Mouse (Mus musculus) MEL (cell line): ENCODE data around the gene Macf1. TPM values are rescaled to one million over a fixed set of nuclear protein-coding genes. Genes with fewer than 3 reads are reported as not detected.

ENCODE experiments used
- DNase-seq: peaks from one replicate; pipeline ENCODE4 v3.0.0; 2011; ENCODE audit warnings: low read depth, low spot score
- H3K27ac ChIP-seq: 2 replicates; pipeline ENCODE4 v1.5.1; 2012; ENCODE audit warnings: low read depth, mild to moderate bottlenecking, control low read depth, low read length, moderate library complexity; ENCODE audit not compliant: control insufficient read depth
- H3K27me3 ChIP-seq, 2 experiments: fragments of 150-350 bp in 1 of 2; sonication (generic) in 1 of 2; 2 replicates each; pipeline ENCODE4 v1.6.1; 2012; ENCODE audit warnings: low read length in 2 of 2, mild to moderate bottlenecking in 2 of 2, improper control_type of control experiment in 1 of 2, moderate library complexity in 1 of 2; ENCODE audit not compliant: insufficient read depth in 2 of 2, control insufficient read depth in 1 of 2
- H3K36me3 ChIP-seq, 2 experiments: 2 replicates each; pipeline ENCODE4 v1.6.1; 2012 to 2014; ENCODE audit warnings: low read length in 2 of 2, improper control_type of control experiment in 1 of 2, inconsistent platforms in 1 of 2, mild to moderate bottlenecking in 1 of 2; ENCODE audit not compliant: insufficient read depth in 2 of 2, control insufficient read depth in 1 of 2
- H3K4me1 ChIP-seq, 2 experiments: fragments of 150-350 bp in 1 of 2; sonication (generic) in 1 of 2; 2 replicates each; pipeline ENCODE4 v1.6.1; 2012; ENCODE audit warnings: low read length in 2 of 2, improper control_type of control experiment in 1 of 2, mild to moderate bottlenecking in 1 of 2; ENCODE audit not compliant: insufficient read depth in 2 of 2, control insufficient read depth in 1 of 2
- H3K4me3 ChIP-seq, 2 experiments: fragments of 150-350 bp in 1 of 2; sonication (generic) in 1 of 2; 2 replicates each; pipeline ENCODE4 v1.5.1; 2012; ENCODE audit warnings: low read depth in 2 of 2, low read length in 2 of 2, mild to moderate bottlenecking in 2 of 2, moderate library complexity in 2 of 2, control low read depth in 1 of 2, improper control_type of control experiment in 1 of 2; ENCODE audit not compliant: control insufficient read depth in 1 of 2, insufficient read depth in 1 of 2
- H3K79me2 ChIP-seq: 2 replicates; pipeline ENCODE4 v1.6.1; 2012; ENCODE audit warnings: mild to moderate bottlenecking, low read length, moderate library complexity; ENCODE audit not compliant: control insufficient read depth, poor library complexity, insufficient read depth
- H3K9ac ChIP-seq: 2 replicates; pipeline ENCODE4 v1.6.1; 2012; ENCODE audit warnings: low read depth, mild to moderate bottlenecking, control low read depth, low read length, moderate library complexity; ENCODE audit not compliant: control insufficient read depth, poor library complexity, severe bottlenecking
- H3K9me3 ChIP-seq: fragments of 150-350 bp; sonication (generic); replicated peaks from 2 replicates; pipeline ENCODE4 v1.6.1; 2012; ENCODE audit warnings: mild to moderate bottlenecking, low read length, improper control_type of control experiment, moderate library complexity; ENCODE audit not compliant: insufficient read depth
- BHLHE40 ChIP-seq: IDR thresholded peaks from 2 replicates; pipeline ENCODE4 v1.6.1; 2012; ENCODE audit warnings: low read depth, mild to moderate bottlenecking, inconsistent platforms, low read length, improper control_type of control experiment, borderline replicate concordance
- ETS1 ChIP-seq: IDR thresholded peaks from 2 replicates; pipeline ENCODE4 v1.6.1; 2012; ENCODE audit warnings: low read depth, mild to moderate bottlenecking, inconsistent platforms, low read length, improper control_type of control experiment, moderate library complexity
- GABPA ChIP-seq: IDR thresholded peaks from 2 replicates; pipeline ENCODE4 v1.6.1; 2012; ENCODE audit warnings: low read depth, mild to moderate bottlenecking, inconsistent platforms, low read length, improper control_type of control experiment, moderate library complexity
- KAT2A ChIP-seq: conservative IDR thresholded peaks from 2 replicates; pipeline ENCODE4 v1.6.1; 2012; ENCODE audit warnings: low read depth, low read length, improper control_type of control experiment, inconsistent platforms
- MEF2A ChIP-seq: IDR thresholded peaks from 2 replicates; pipeline ENCODE4 v1.6.1; 2014; ENCODE audit warnings: low read depth, mild to moderate bottlenecking, inconsistent platforms, low read length, improper control_type of control experiment; ENCODE audit not compliant: poor library complexity, insufficient replicate concordance, severe bottlenecking; ENCODE audit errors: extremely low read depth
- MYB ChIP-seq: IDR thresholded peaks from 2 replicates; pipeline ENCODE4 v1.6.1; 2011; ENCODE audit warnings: mild to moderate bottlenecking, low read depth, low read length, improper control_type of control experiment
- TAL1 ChIP-seq: IDR thresholded peaks from 2 replicates; pipeline ENCODE4 v1.6.1; 2012; ENCODE audit warnings: mild to moderate bottlenecking, inconsistent platforms, low read length, moderate library complexity, mixed read lengths
- TBP ChIP-seq: IDR thresholded peaks from 2 replicates; pipeline ENCODE4 v1.8.0; 2011; ENCODE audit warnings: low read depth, low read length, improper control_type of control experiment
- UBTF ChIP-seq: IDR thresholded peaks from 2 replicates; pipeline ENCODE4 v1.6.1; 2012; ENCODE audit warnings: low read depth, mild to moderate bottlenecking, inconsistent platforms, low read length, improper control_type of control experiment, moderate library complexity, borderline replicate concordance; ENCODE audit not compliant: insufficient read depth
- USF1 ChIP-seq: IDR thresholded peaks from 2 replicates; pipeline ENCODE4 v1.6.1; 2014; ENCODE audit warnings: low read depth, mild to moderate bottlenecking, inconsistent platforms, low read length, improper control_type of control experiment, moderate library complexity
- ZC3H11A ChIP-seq: IDR thresholded peaks from 2 replicates; pipeline ENCODE4 v1.6.1; 2012; ENCODE audit warnings: low read depth, mild to moderate bottlenecking, inconsistent platforms, low read length, improper control_type of control experiment
- ZKSCAN1 ChIP-seq: IDR thresholded peaks from 2 replicates; pipeline ENCODE4 v1.6.1; 2012; ENCODE audit warnings: low read depth, mild to moderate bottlenecking, inconsistent platforms, low read length, improper control_type of control experiment, moderate library complexity
- polyA plus RNA-seq, 2 experiments: library from polyadenylated mRNA; stranded (reverse) in 1 of 2; unstranded in 1 of 2; fragments of >175 nt in 1 of 2; fragments of >200 nt in 1 of 2; gene quantifications; 2 replicates each; pipeline versions ENCODE4 v1.2.1 to v1.2.4; 2012; ENCODE audit warnings: low replicate concordance in 2 of 2, low read depth in 1 of 2; ENCODE audit not compliant: insufficient read length in 2 of 2, insufficient read depth in 1 of 2, missing spikeins in 1 of 2
- total RNA-seq: library from RNA; depleted of rRNA; stranded (reverse); fragments of 300-350 nt; gene quantifications from 2 replicates; pipeline ENCODE4 v1.2.3, GENCODE M21; 2012

Macf1 gene
- total and polyA plus RNA-seq, 3 experiments = 18.5 to 71.4 (median 60.8) TPM

GRCm38 (mm10) chr4:123664021-123664950, 19.9 kb downstream of the Macf1 start (continued):
- TF ChIP-seq MEF2A (no peak), ZKSCAN1 (no peak), UBTF (no peak; the same call in 1 of the 2 replicates)

GRCm38 (mm10) chr4:123663688-123663965, 20.5 kb downstream of the Macf1 start:
- DNase-seq = peak; percentile 33
- H3K4me1 ChIP-seq = peaks cover 3 to 17% of the 10 kb centered on the region in 2 experiments; a peak in 3 of 4 replicates
- H3K9me3 ChIP-seq = no peaks in the 10 kb centered on the region
- TF ChIP-seq USF1 (no peak), MYB (no peak), GABPA (no peak), KAT2A (no peak), ZKSCAN1 (no peak), BHLHE40 (no peak)
- no peaks in the 10 kb centered on the region for H3K27me3 ChIP-seq
- H3K36me3 ChIP-seq = peaks cover 0 to 17% of the 10 kb centered on the region in 2 experiments; a peak in 2 of 4 replicates
- no peaks in the 10 kb centered on the region for H3K79me2 ChIP-seq
- H3K27ac ChIP-seq = no peak overlapping the region
- H3K4me3 ChIP-seq = peak overlapping the region; percentile 60 to 62; a peak in 3 of 4 replicates
- no peak overlapping the region; the same call in 1 of the 2 replicates for H3K9ac ChIP-seq

GRCm38 (mm10) chr4:123662914-123663687, 21.1 kb downstream of the Macf1 start:
- Histone ChIP-seq H3K79me2 (no peaks in the 10 kb centered on the region), H3K27me3 (no peaks in the 10 kb centered on the region), H3K4me1 (peaks cover 3 to 17% of the 10 kb centered on the region in 2 experiments; a peak in 3 of 4 replicates), H3K9ac (no peak overlapping the region), H3K9me3 (no peaks in the 10 kb centered on the region), H3K4me3 (peak overlapping the region; percentile 60 to 62; a peak in 3 of 4 replicates), H3K27ac (no peak overlapping the region), H3K36me3 (peaks cover 0 to 17% of the 10 kb centered on the region in 2 experiments; a peak in 2 of 4 replicates)
- DNase-seq = peak; percentile 39
- no peak for TF ChIP-seq ETS1
- TF ChIP-seq KAT2A = no peak
- TF ChIP-seq TAL1 = no peak
- TF ChIP-seq ZC3H11A = no peak
- no peak for TF ChIP-seq TBP
